Mouse (Mus musculus): ENCODE results near the gene Sart1. TPM values are rescaled to one million over a fixed set of nuclear protein-coding genes. Genes with fewer than 3 reads are reported as not detected.

The Sart1 gene
- total and polyA plus RNA-seq, 3 experiments = 46.7 to 104 (median 78.3) TPM

GRCm38 (mm10) chr19:5420579-5420978 lies 32.1 kb upstream of the Sart1 start:
- Histone ChIP-seq H3K36me3 (replicated peaks in 1 of 2; ENCODE audit: control insufficient read depth in 1 of 2, insufficient read depth in 1 of 2, low read length in 1 of 2) (peaks cover 21 to 59% of the 10 kb centered on the region in 2 experiments), H3K27me3 (replicated peaks) (no peaks in the 10 kb centered on the region), H3K9me3 (replicated peaks; ENCODE audit: low read length) (no peaks in the 10 kb centered on the region), H3K4me2 (ENCODE audit: insufficient read depth, low read depth, poor library complexity, severe bottlenecking) (no peak overlapping the region), H3K4me3 (replicated peaks in 1 of 3; ENCODE audit: low read depth in 2 of 3, low read length in 2 of 3, poor library complexity in 1 of 3) (no peak overlapping the region), H3K9ac (ENCODE audit: insufficient read depth, low read depth) (no peak overlapping the region), H3K4me1 (ENCODE audit: control insufficient read depth in 1 of 2, insufficient read depth in 2 of 2) (peaks cover 6 to 15% of the 10 kb centered on the region in 2 experiments), H3K27ac (ENCODE audit: insufficient read depth, low read depth) (no peak overlapping the region), H3K79me2 (replicated peaks; ENCODE audit: control insufficient read depth, extremely low read depth, insufficient read depth, poor library complexity, severe bottlenecking) (no peaks in the 10 kb centered on the region)
- no peak for TF ChIP-seq ELF1 (IDR thresholded peaks at IDR 0.05; ENCODE audit: low read depth, low read length)
- TF ChIP-seq MAFK (IDR thresholded peaks at IDR 0.05; ENCODE audit: insufficient replicate concordance, low read length) = no peak
- in situ Hi-C loops (cut with MboI; ENCODE audit: low pct_ligation_motif_present, low pct_unique_long_range_greater_than_20kb, low sequenced_read_pairs) (no loop called here), dilution Hi-C loops (cut with MboI; ENCODE audit: extremely low pct_ligation_motif_present, extremely low pct_unique_long_range_greater_than_20kb, low sequenced_read_pairs) (no loop called here)
- DNase-seq (ENCODE audit: extremely low read depth) = no peak

DNA sequence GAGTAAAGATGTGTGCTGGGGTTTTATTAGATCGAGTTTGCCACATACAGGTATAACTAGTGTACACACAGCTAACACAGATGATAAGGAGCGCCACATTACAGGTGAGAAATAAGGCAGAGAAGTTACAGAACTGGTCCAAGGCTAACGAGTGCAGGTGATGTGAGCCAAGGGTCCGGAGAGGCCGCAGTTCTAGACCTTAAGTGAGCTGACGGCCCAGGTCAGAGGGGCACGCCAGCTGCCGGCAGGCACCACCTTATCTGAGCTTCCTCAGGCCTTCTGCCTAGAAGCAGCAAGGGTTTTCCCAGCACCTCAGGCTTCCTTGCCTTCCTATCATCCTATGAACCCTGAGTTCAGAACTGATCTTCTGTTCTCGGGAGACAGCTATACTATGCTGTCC lies 31.1 kb upstream of the Sart1 start:
- Histone ChIP-seq H3K27me3 (replicated peaks) (no peaks in the 10 kb centered on the region), H3K9ac (ENCODE audit: insufficient read depth, low read depth) (no peak overlapping the region), H3K27ac (ENCODE audit: insufficient read depth, low read depth) (no peak overlapping the region), H3K4me1 (ENCODE audit: control insufficient read depth in 1 of 2, insufficient read depth in 2 of 2) (peaks cover 6 to 15% of the 10 kb centered on the region in 2 experiments), H3K36me3 (replicated peaks in 1 of 2; ENCODE audit: control insufficient read depth in 1 of 2, insufficient read depth in 1 of 2, low read length in 1 of 2) (peaks cover 21 to 59% of the 10 kb centered on the region in 2 experiments), H3K4me3 (replicated peaks in 1 of 3; ENCODE audit: low read depth in 2 of 3, low read length in 2 of 3, poor library complexity in 1 of 3) (no peak overlapping the region), H3K79me2 (replicated peaks; ENCODE audit: control insufficient read depth, extremely low read depth, insufficient read depth, poor library complexity, severe bottlenecking) (no peaks in the 10 kb centered on the region), H3K9me3 (replicated peaks; ENCODE audit: low read length) (no peaks in the 10 kb centered on the region), H3K4me2 (ENCODE audit: insufficient read depth, low read depth, poor library complexity, severe bottlenecking) (no peak overlapping the region)
- in situ Hi-C loops (cut with MboI; ENCODE audit: low pct_ligation_motif_present, low pct_unique_long_range_greater_than_20kb, low sequenced_read_pairs) = no loop called here
- DNase-seq (ENCODE audit: extremely low read depth) = no peak
- no peak for TF ChIP-seq GABPA (IDR thresholded peaks at IDR 0.05; ENCODE audit: insufficient replicate concordance, low read depth, low read length)
- TF ChIP-seq HCFC1 (IDR thresholded peaks at IDR 0.05; ENCODE audit: low read depth, low read length) = no peak
- dilution Hi-C loops (cut with MboI; ENCODE audit: extremely low pct_ligation_motif_present, extremely low pct_unique_long_range_greater_than_20kb, low sequenced_read_pairs) = no loop called here

GRCm38 (mm10) chr19:5418750-5419466 lies 30.4 kb upstream of the Sart1 start:
- no peak overlapping the region for H3K9ac ChIP-seq (ENCODE audit: insufficient read depth, low read depth)
- TF ChIP-seq IRF4 (IDR thresholded peaks at IDR 0.05; ENCODE audit: low read depth, low read length) = no peak
- no peak for TF ChIP-seq ZC3H11A (IDR thresholded peaks at IDR 0.05; ENCODE audit: low read depth, low read length)
- TF ChIP-seq ELF1 (IDR thresholded peaks at IDR 0.05; ENCODE audit: low read depth, low read length) = no peak
- TF ChIP-seq MXI1 (IDR thresholded peaks at IDR 0.05; ENCODE audit: low read depth, low read length) = no peak
- TF ChIP-seq MAX (IDR thresholded peaks at IDR 0.05; ENCODE audit: low read length) = no peak
- TF ChIP-seq ZNF384 (IDR thresholded peaks at IDR 0.05; ENCODE audit: low read depth, low read length) = no peak
- TF ChIP-seq TBP (conservative IDR thresholded peaks at IDR 0.05; ENCODE audit: low read depth, low read length) = no peak
- dilution Hi-C loops (cut with MboI; ENCODE audit: extremely low pct_ligation_motif_present, extremely low pct_unique_long_range_greater_than_20kb, low sequenced_read_pairs) (no loop called here), in situ Hi-C loops (cut with MboI; ENCODE audit: low pct_ligation_motif_present, low pct_unique_long_range_greater_than_20kb, low sequenced_read_pairs) (no loop called here)
- DNase-seq (ENCODE audit: extremely low read depth) = no peak
- peaks cover 21 to 59% of the 10 kb centered on the region in 2 experiments for H3K36me3 ChIP-seq (replicated peaks in 1 of 2; ENCODE audit: control insufficient read depth in 1 of 2, insufficient read depth in 1 of 2, low read length in 1 of 2)
- H3K4me1 ChIP-seq (ENCODE audit: control insufficient read depth in 1 of 2, insufficient read depth in 2 of 2) = peaks cover 6 to 15% of the 10 kb centered on the region in 2 experiments
- H3K4me3 ChIP-seq (replicated peaks in 1 of 3; ENCODE audit: low read depth in 2 of 3, low read length in 2 of 3, poor library complexity in 1 of 3) = no peak overlapping the region
- no peaks in the 10 kb centered on the region for H3K27me3 ChIP-seq (replicated peaks)
- no peak overlapping the region for H3K27ac ChIP-seq (ENCODE audit: insufficient read depth, low read depth)
- no peaks in the 10 kb centered on the region for H3K9me3 ChIP-seq (replicated peaks; ENCODE audit: low read length)
- H3K79me2 ChIP-seq (replicated peaks; ENCODE audit: control insufficient read depth, extremely low read depth, insufficient read depth, poor library complexity, severe bottlenecking) = no peaks in the 10 kb centered on the region
- no peak overlapping the region for H3K4me2 ChIP-seq (ENCODE audit: insufficient read depth, low read depth, poor library complexity, severe bottlenecking)
